Mouse (Mus musculus) MEL-GATA-1-ER (cell line): ENCODE measurements around the gene Kbtbd4.

Experiments used
- DNase-seq: peaks from one replicate; pipeline ENCODE4 v3.0.0-alpha.2; 2012; ENCODE audit warnings: low read depth; ENCODE audit errors: extremely low read depth

Kbtbd4 gene

GRCm38 (mm10) chr2:90904856-90905224 is 300 bp downstream of the Kbtbd4 start:
- no peak for DNase-seq

GRCm38 (mm10) chr2:90906721-90907120 is 2.2 kb downstream of the Kbtbd4 start:
- no peak for DNase-seq

GRCm38 (mm10) chr2:90910861-90911260 is 6.3 kb downstream of the Kbtbd4 start:
- DNase-seq = no peak

- no peak for DNase-seq
Observed at GRCm38 (mm10) chr2:90911668-90912067, 7.1 kb downstream of the Kbtbd4 start.

GRCm38 (mm10) chr2:90913671-90914070 is 9.1 kb downstream of the Kbtbd4 start:
- no peak for DNase-seq

GRCm38 (mm10) chr2:90915516-90915915 is 11.0 kb downstream of the Kbtbd4 start:
- no peak for DNase-seq

GRCm38 (mm10) chr2:90916560-90917232 is 12.2 kb downstream of the Kbtbd4 start:
- no peak for DNase-seq

- DNase-seq = no peak
Observed at GRCm38 (mm10) chr2:90917233-90917998, 12.9 kb downstream of the Kbtbd4 start.

GRCm38 (mm10) chr2:90917999-90918698 is 13.6 kb downstream of the Kbtbd4 start:
- DNase-seq = no peak

GRCm38 (mm10) chr2:90921178-90921577 is 16.6 kb downstream of the Kbtbd4 start:
- DNase-seq = no peak

GRCm38 (mm10) chr2:90922636-90923035 is 18.1 kb downstream of the Kbtbd4 start:
- DNase-seq = no peak

GRCm38 (mm10) chr2:90928566-90928965 is 24.0 kb downstream of the Kbtbd4 start:
- no peak for DNase-seq

GRCm38 (mm10) chr2:90931829-90932228 is 27.3 kb downstream of the Kbtbd4 start:
- no peak for DNase-seq

GRCm38 (mm10) chr2:90932273-90932672 is 27.7 kb downstream of the Kbtbd4 start:
- no peak for DNase-seq

GRCm38 (mm10) chr2:90938362-90938761 is 33.8 kb downstream of the Kbtbd4 start:
- no peak for DNase-seq

- DNase-seq = no peak
Observed at GRCm38 (mm10) chr2:90939750-90940149, 35.2 kb downstream of the Kbtbd4 start.

- no peak for DNase-seq
Observed at GRCm38 (mm10) chr2:90940233-90941229, 36.0 kb downstream of the Kbtbd4 start, which contains the start of gene Celf1. Gene Celf1, plus strand, starts transcription at chr2:90940382.

GRCm38 (mm10) chr2:90941744-90942143 is 37.2 kb downstream of the Kbtbd4 start:
- DNase-seq = no peak

- DNase-seq = no peak
Observed at GRCm38 (mm10) chr2:90950149-90950548, 45.6 kb downstream of the Kbtbd4 start.

- no peak for DNase-seq
Observed at GRCm38 (mm10) chr2:90950582-90951194, 46.1 kb downstream of the Kbtbd4 start.

GRCm38 (mm10) chr2:90953461-90953860 is 48.9 kb downstream of the Kbtbd4 start:
- no peak for DNase-seq
